Mouse (Mus musculus) intestine, embryonic 14.5 days (tissue): ENCODE data around the gene Usp37. TPM values are rescaled to one million over a fixed set of nuclear protein-coding genes. Genes with fewer than 3 reads are reported as not detected.

ENCODE experiments used
- ATAC-seq: fragments of 200-750 bp; cut with Nextera tagmentation; replicated peaks from 2 replicates; pipeline ENCODE4 v1.8.0; 2017; ENCODE audit warnings: low read depth, moderate number of reproducible peaks, moderate TSS enrichment, moderate library complexity; ENCODE audit not compliant: low FRiP score, low TSS enrichment
- DNase-seq: peaks from one replicate; pipeline ENCODE4 v3.0.0-alpha.2; 2018; ENCODE audit warnings: low spot score
- H3K27ac ChIP-seq: fragments of 300-500 bp; sonication (generic); 2 replicates; pipeline ENCODE4 v1.5.1; 2014; ENCODE audit warnings: low read depth, mild to moderate bottlenecking, control low read depth
- H3K27me3 ChIP-seq: fragments of 300-500 bp; sonication (generic); replicated peaks from 2 replicates; pipeline ENCODE4 v1.6.1; 2014; ENCODE audit warnings: low read length, control low read depth; ENCODE audit not compliant: control insufficient read depth, insufficient read depth
- H3K36me3 ChIP-seq: fragments of 300-500 bp; sonication (generic); 2 replicates; pipeline ENCODE4 v1.6.1; 2014; ENCODE audit warnings: low read length, control low read depth; ENCODE audit not compliant: control insufficient read depth, insufficient read depth
- H3K4me1 ChIP-seq: fragments of 300-500 bp; sonication (generic); replicated peaks from 2 replicates; pipeline ENCODE4 v1.6.1; 2014; ENCODE audit warnings: low read length, control low read depth, mixed read lengths; ENCODE audit not compliant: control insufficient read depth, insufficient read depth
- H3K4me2 ChIP-seq: fragments of 300-500 bp; sonication (generic); 2 replicates; pipeline ENCODE4 v1.6.1; 2014; ENCODE audit warnings: low read length
- H3K4me3 ChIP-seq: fragments of 300-500 bp; sonication (generic); 2 replicates; pipeline ENCODE4 v1.5.1; 2014; ENCODE audit warnings: low read depth, low read length, control low read depth, mixed read lengths
- H3K9ac ChIP-seq: fragments of 300-500 bp; sonication (generic); 2 replicates; pipeline ENCODE4 v1.6.1; 2014; ENCODE audit warnings: mild to moderate bottlenecking, low read length
- H3K9me3 ChIP-seq: fragments of 300-500 bp; sonication (generic); 2 replicates; pipeline ENCODE4 v1.6.1; 2016; ENCODE audit warnings: low read length, control low read depth; ENCODE audit not compliant: control insufficient read depth
- WGBS: fragments of 180-500 bp; shearing (Covaris S2); extraction: QIAGEN DNeasy Blood & Tissue Kit; methylation state at CpG from one replicate; pipeline ENCODE4 v1.1.7; 2014; 5-methylcytosine and 5-hydroxymethylcytosine counted together
- microRNA counts: library from miRNA; unstranded; fragments of <30 nt; microRNA quantifications from one replicate; lab custom pipeline; 2016
- microRNA-seq: library from miRNA; unstranded; fragments of <30 nt; microRNA quantifications from one replicate; pipeline ENCODE4, GENCODE M21; 2016
- polyA plus RNA-seq: library from polyadenylated mRNA; unstranded; fragments of >200 nt; fragmentation: Nextera tagmentation; extraction: Ambion mirVana; gene quantifications from 2 replicates; pipeline ENCODE4 v1.2.1, GENCODE M21; 2014

Usp37 gene
- polyA plus RNA-seq, 1 experiment from 2014 or later: 34.8 TPM

GRCm38 (mm10) chr1:74385531-74385930 lies 158.6 kb downstream of the Usp37 start:
- Histone ChIP-seq H3K36me3 (no peaks in the 10 kb centered on the region), H3K4me2 (no peak overlapping the region), H3K9ac (no peak overlapping the region), H3K4me3 (no peak overlapping the region), H3K9me3 (no peaks in the 10 kb centered on the region), H3K4me1 (peaks cover 12% of the 10 kb centered on the region), H3K27me3 (no peaks in the 10 kb centered on the region), H3K27ac (no peak overlapping the region)
- 87% methylated on average over 8 of the region's 8 CpGs for WGBS
- ATAC-seq (no peak), DNase-seq (no peak)

MicroRNAs encoded within 50 kb of the gene (microRNA counts, 519-probe panel; counts per million panel counts)
- microRNA mmu-miR-26b (lab: Ali Mortazavi, UCI): 4,358 counts per million, percentile 70 among the panel's probes with 10 or more counts

Small RNA genes within 50 kb of the gene (microRNA-seq; reads per million reads assigned to microRNA genes)
- gene Gm25035 (not detected), gene Mir26b (40,992 reads per million, percentile 99 among the genes with 10 or more reads in this experiment)

Other genes with a start within 250 kb of the Usp37 start
- gene Tmbim1, start 238.7 kb downstream of the Usp37 start, polyA plus RNA-seq: 36.4 and 42.6 TPM in 2 replicates
- gene Catip, start 182.2 kb downstream of the Usp37 start, polyA plus RNA-seq: 0.60 and 0.82 TPM in 2 replicates
- 5.9 and 6.6 TPM in 2 replicates for gene Slc11a1, start 169.1 kb downstream of the Usp37 start, polyA plus RNA-seq
- gene Ctdsp1, start 152.8 kb downstream of the Usp37 start, polyA plus RNA-seq: 86.8 and 87.1 TPM in 2 replicates
- 58.1 and 64.7 TPM in 2 replicates for gene Vil1, start 134.9 kb downstream of the Usp37 start, polyA plus RNA-seq
- 76.8 and 77.8 TPM in 2 replicates for gene Cnot9, start 38.2 kb downstream of the Usp37 start, polyA plus RNA-seq
- gene Plcd4, start 1.4 kb downstream of the Usp37 start, polyA plus RNA-seq: 0.39 and 0.69 TPM in 2 replicates
- gene Zfp142, start 44.0 kb upstream of the Usp37 start, polyA plus RNA-seq: 6.8 and 7.4 TPM in 2 replicates
- 20.1 and 23.4 TPM in 2 replicates for gene Bcs1l, start 44.0 kb upstream of the Usp37 start, polyA plus RNA-seq
- 7.5 and 7.9 TPM in 2 replicates for gene Rnf25, start 57.1 kb upstream of the Usp37 start, polyA plus RNA-seq
- 5.1 TPM in 2 replicates for gene Stk36, start 57.2 kb upstream of the Usp37 start, polyA plus RNA-seq
- 21.8 and 26.3 TPM in 2 replicates for gene Ttll4, start 117.5 kb upstream of the Usp37 start, polyA plus RNA-seq
- 6.4 and 8.9 TPM in 2 replicates for gene Cyp27a1, start 169.3 kb upstream of the Usp37 start, polyA plus RNA-seq
- 0.09 TPM in 2 replicates for gene Prkag3, start 204.9 kb upstream of the Usp37 start, polyA plus RNA-seq
- gene Wnt6, start 227.6 kb upstream of the Usp37 start, polyA plus RNA-seq: 0.22 and 0.31 TPM in 2 replicates
- gene Wnt10a, start 247.2 kb upstream of the Usp37 start, polyA plus RNA-seq: 0.26 and 0.30 TPM in 2 replicates